In genomic region chr9:60592974-60593373, GRCm38 (mm10) we compare ENCODE assay signal across 12 mouse cellular contexts.
DNase-seq lines count a peak whose midpoint lies in the region; ATAC-seq and TF ChIP-seq lines count a peak whose summit lies in the region.
"Had no signal": no experiment of that assay in that cellular context is flagged by ENCODE, and none has a peak within 500 bp of the region (broad histone marks: within the 10 kb centered on the region; RNA-seq: fewer than 3 reads in every experiment).

No protein-coding gene starts in this region.

- H3K4me3 ChIP-seq in lung, embryonic 14.5 days (ENCODE audit: low read depth, low read length): no peak overlapping the region
- H3K4me3 ChIP-seq in stomach, embryonic 14.5 days (ENCODE audit: low read depth, low read length): no peak overlapping the region
- H3K4me3 ChIP-seq in midbrain, embryonic 11.5 days (ENCODE audit: low read depth, low read length): no peak overlapping the region
- H3K4me3 ChIP-seq: heart, embryonic 15.5 days; megakaryocyte, embryonic 14.5 days had no signal

- H3K4me2 ChIP-seq in lung, embryonic 14.5 days: no peak overlapping the region
- no peak overlapping the region for H3K4me2 ChIP-seq in stomach, embryonic 14.5 days (replicated peaks; ENCODE audit: low read depth, low read length)
- no peak overlapping the region for H3K4me2 ChIP-seq in midbrain, embryonic 11.5 days
- H3K4me2 ChIP-seq: heart, embryonic 15.5 days had no signal

- no peaks in the 10 kb centered on the region for H3K9me3 ChIP-seq in lung, embryonic 14.5 days (ENCODE audit: low read depth, low read length)
- H3K9me3 ChIP-seq in stomach, embryonic 14.5 days (ENCODE audit: control insufficient read depth, low read depth, low read length): no peaks in the 10 kb centered on the region
- no peaks in the 10 kb centered on the region for H3K9me3 ChIP-seq in midbrain, embryonic 11.5 days (ENCODE audit: control insufficient read depth, low read length)
- H3K9me3 ChIP-seq: heart, embryonic 15.5 days; megakaryocyte, embryonic 14.5 days had no signal

- no peak for TF ChIP-seq CTCF in lung, embryonic 14.5 days (IDR thresholded peaks at IDR 0.05; ENCODE audit: low read depth)

- H3K36me3 ChIP-seq in lung, embryonic 14.5 days (ENCODE audit: insufficient read depth): peaks cover 5% of the 10 kb centered on the region; the same call in 1 of the 2 replicates
- H3K36me3 ChIP-seq in stomach, embryonic 14.5 days (ENCODE audit: control insufficient read depth, insufficient read depth, low read length): no peaks in the 10 kb centered on the region
- peaks cover 8% of the 10 kb centered on the region for H3K36me3 ChIP-seq in midbrain, embryonic 11.5 days (ENCODE audit: control insufficient read depth, insufficient read depth, low read length)

- peak; percentile 21 for DNase-seq in lung, embryonic 14.5 days
- no peak for DNase-seq in lung, adult 18-20 months
- DNase-seq in cerebellum, adult 8-10 months: peak; percentile 59
- peak; percentile 11 to 47 for DNase-seq in frontal cortex, postnatal 36 days (ENCODE audit: low spot score in 2 of 2)
- DNase-seq in kidney, adult 8-10 months: no peak
- no peak for DNase-seq in midbrain, embryonic 11.5 days (ENCODE audit: low spot score, missing footprints)
- DNase-seq: embryo, embryonic 11 days; thymus, postnatal 25 days had no signal

- H3K27me3 ChIP-seq in lung, embryonic 14.5 days (ENCODE audit: insufficient read depth, low read length): no peaks in the 10 kb centered on the region
- no peaks in the 10 kb centered on the region for H3K27me3 ChIP-seq in stomach, embryonic 14.5 days (ENCODE audit: control insufficient read depth, insufficient read depth, low read length)
- H3K27me3 ChIP-seq in midbrain, embryonic 11.5 days (ENCODE audit: control insufficient read depth, insufficient read depth, low read length): no peaks in the 10 kb centered on the region
- H3K27me3 ChIP-seq: heart, embryonic 15.5 days; megakaryocyte, embryonic 14.5 days had no signal

- H3K9ac ChIP-seq in lung, embryonic 14.5 days: no peak overlapping the region
- H3K9ac ChIP-seq in stomach, embryonic 14.5 days (replicated peaks; ENCODE audit: low read depth, low read length): no peak overlapping the region
- no peak overlapping the region for H3K9ac ChIP-seq in midbrain, embryonic 11.5 days (ENCODE audit: low read length)
- H3K9ac ChIP-seq: heart, embryonic 15.5 days had no signal

- H3K4me1 ChIP-seq in lung, embryonic 14.5 days (ENCODE audit: insufficient read depth): no peaks in the 10 kb centered on the region
- no peaks in the 10 kb centered on the region for H3K4me1 ChIP-seq in stomach, embryonic 14.5 days (ENCODE audit: control insufficient read depth, insufficient read depth, low read length)
- H3K4me1 ChIP-seq in midbrain, embryonic 11.5 days (ENCODE audit: control insufficient read depth, insufficient read depth, low read length): no peaks in the 10 kb centered on the region
- H3K4me1 ChIP-seq: megakaryocyte, embryonic 14.5 days had no signal

- peak overlapping the region; percentile 36; the same call in 1 of the 2 replicates for H3K27ac ChIP-seq in lung, embryonic 14.5 days (ENCODE audit: low read depth)
- peak overlapping the region; percentile 21; the same call in 1 of the 2 replicates for H3K27ac ChIP-seq in stomach, embryonic 14.5 days (ENCODE audit: low read length)
- H3K27ac ChIP-seq in midbrain, embryonic 11.5 days (ENCODE audit: low read depth, low read length): no peak overlapping the region
- H3K27ac ChIP-seq: heart, embryonic 15.5 days had no signal

- 79% methylated on average over 6 of the region's 6 CpGs for WGBS in lung, embryonic 14.5 days
- WGBS in stomach, embryonic 14.5 days: 68% methylated on average over 6 of the region's 6 CpGs
- 89% methylated on average over 6 of the region's 6 CpGs for WGBS in midbrain, embryonic 11.5 days

- no peak for ATAC-seq in lung, embryonic 14.5 days (ENCODE audit: insufficient read depth)
- no peak for ATAC-seq in stomach, embryonic 14.5 days (ENCODE audit: insufficient number of reproducible peaks, insufficient read depth, low FRiP score, low read depth)
- ATAC-seq in midbrain, embryonic 11.5 days (ENCODE audit: low FRiP score): no peak
- ATAC-seq: hindbrain, embryonic 16.5 days had no signal

Comparison
In these comparisons a context has a peak if more than half of its experiments do, and no peak if none do; other contexts are left out.
1. DNase-seq: peak in lung, embryonic 14.5 days (single experiment), cerebellum, adult 8-10 months (single experiment) and frontal cortex, postnatal 36 days (2 of 2); none in lung, adult 18-20 months (0 of 2), kidney, adult 8-10 months (0 of 2) and midbrain, embryonic 11.5 days (single experiment).